Mouse (Mus musculus) cerebellum, postnatal 14 days (tissue): ENCODE measurements around the gene Pigs.

Experiments
- DNase-seq, 2 experiments: peaks; one replicate each; pipeline ENCODE4 v3.0.0; 2021; ENCODE audit warnings: mixed read lengths in 2 of 2

The Pigs gene

DNA sequence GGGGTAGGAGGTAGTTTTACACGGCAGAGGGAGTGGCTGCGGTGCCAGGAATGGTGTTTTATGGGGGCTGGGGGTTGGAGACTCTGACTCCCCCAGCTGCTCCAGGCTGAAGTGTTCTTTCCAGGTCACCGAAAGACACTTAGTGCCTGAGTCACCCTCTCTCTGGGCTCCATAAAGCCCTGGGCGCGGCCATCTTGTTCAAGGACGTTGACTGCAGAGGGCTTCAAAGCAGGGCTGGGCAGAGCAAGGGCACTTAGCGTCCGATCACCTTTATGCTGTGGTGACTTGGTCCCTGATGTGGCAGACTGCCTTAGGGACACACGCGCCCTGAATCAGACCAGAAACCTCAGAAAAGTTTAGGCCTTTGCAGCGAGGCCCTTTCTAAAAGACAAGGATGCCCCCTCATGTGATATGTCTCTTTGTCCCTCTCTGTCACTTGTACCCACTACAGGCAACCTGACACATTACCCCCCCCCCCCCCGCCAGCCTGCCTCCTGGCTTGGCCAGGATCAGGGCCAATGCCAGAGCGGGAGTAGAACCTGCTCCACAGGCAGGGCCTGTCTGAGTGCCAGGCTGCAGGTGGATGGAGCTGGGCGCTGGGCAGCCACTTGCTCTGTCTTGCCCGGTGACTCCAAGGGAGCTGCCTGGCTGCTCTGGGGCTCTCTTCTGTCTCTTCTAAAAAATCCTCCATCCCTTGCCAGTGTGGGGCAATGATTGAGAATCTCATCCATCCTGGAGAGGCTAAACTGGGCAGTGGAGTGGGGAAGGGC lies 39.4 kb downstream of the Pigs start:
- peak in 1 of 2 experiments; percentile 23 for DNase-seq

- DNase-seq = no peak
Measured at GRCm38 (mm10) chr11:78370389-78370788, 42.2 kb downstream of the Pigs start.

DNA sequence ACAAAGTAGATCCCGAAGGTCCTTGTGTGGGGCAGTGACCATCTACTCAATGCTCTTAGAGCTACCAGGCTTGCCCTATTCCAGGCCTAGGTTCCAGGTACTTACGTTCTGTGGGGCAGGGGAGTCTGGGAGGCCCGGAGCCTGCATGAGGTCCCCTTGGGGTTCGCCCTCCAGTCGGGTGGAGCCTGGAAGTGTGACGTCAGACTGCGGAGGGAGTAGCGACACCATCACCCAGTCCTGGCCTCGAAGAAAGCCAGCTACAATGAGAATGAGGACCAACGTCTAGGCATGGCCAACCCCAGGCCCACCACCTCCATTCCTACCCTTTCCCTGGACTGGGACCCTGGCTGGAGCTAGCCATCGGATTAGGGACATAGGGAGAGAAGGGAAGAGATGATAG lies 43.5 kb downstream of the Pigs start:
- no peak for DNase-seq

GRCm38 (mm10) chr11:78372166-78372565 lies 44.0 kb downstream of the Pigs start:
- DNase-seq = no peak

DNA sequence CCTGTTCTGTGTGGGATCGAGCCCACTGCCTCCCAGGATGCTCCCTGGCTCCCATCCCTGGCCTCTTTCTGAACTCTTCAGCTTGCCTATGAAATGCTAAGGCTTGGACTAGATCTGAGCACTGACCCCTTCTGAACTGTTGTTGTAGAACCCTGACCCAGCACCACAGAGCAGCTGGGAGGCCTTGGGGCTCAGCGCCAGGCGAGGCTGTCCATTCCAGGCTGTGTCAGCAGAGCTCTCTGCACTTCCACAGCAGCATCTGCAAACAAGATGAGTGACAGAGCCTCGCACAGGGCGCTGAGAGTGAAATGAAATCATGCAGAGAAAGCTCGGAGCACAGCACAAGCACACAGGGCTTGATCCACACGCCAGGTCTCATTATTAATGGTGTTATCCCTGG lies 44.4 kb downstream of the Pigs start:
- no peak for DNase-seq

DNA sequence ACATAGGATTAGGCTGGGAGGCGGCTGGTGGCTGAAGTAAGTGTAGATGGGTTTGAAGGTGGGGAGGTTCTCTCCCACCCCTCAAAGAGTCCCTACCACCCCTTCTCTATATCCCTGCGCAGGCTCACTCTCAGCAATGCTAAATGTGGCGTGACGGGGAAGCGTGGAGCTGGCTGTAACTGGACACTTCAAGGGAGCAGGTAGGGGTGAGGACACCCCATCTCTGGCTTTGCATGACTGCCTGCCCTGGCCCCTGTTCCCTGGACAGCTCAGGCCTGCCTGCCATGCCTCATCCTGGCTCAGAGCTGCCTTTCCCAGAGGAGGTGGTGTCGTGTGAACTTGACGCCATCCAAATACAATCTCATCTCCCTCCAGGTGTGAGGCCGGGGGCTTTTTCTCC lies 45.9 kb downstream of the Pigs start:
- no peak for DNase-seq

DNA sequence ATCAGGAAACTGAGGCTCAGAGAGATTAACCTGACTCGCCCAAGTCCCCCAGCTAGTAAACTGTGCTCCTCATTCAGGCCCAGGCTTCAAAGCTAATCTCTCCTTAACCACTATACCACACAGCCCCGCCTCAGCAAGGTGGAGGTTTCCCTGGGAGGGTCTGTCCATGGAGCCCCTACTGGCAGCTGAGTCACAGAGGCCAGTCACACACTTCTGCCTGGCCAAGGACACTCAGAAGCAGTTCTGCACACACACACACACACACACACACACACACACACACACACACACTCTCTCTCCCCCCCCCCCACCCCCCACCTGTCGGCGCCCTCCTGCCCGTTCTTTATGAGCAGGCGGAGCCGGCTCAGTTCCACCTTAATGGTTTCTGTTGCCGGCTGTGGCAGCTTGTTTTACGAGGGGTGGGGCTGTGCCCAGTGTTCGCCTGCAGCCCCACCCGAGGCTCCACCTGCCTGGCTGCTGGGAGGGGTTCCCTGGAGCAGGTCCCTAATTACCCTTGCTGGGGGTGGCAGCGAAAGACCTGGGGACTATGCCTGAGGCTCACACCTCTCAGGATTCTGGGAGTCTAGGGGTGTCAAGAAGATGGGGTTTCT lies 49.4 kb downstream of the Pigs start:
- DNase-seq = no peak

DNA sequence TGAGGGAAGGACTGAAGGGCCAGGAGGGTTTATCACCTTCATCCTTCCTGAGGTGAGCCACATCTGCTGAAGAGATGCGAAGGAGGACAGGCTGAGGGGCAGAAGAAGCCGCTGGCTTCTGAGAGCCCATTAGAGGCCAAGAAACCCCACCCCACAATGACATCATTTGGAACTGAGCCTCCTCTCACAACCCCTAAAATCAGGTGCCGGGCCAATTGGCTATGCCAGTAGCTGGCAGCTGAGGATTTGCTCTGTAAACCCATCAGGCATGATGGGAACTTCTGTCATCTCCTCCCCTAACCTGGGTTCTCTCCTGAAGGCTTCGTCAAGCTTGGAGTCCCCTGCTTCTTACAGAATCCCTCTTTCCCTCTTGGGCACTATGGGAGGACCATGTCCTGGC lies 52.1 kb downstream of the Pigs start:
- DNase-seq = peak; percentile 69 to 77

GRCm38 (mm10) chr11:78380996-78381395 lies 52.8 kb downstream of the Pigs start:
- DNase-seq = peak; percentile 20 to 57

DNA sequence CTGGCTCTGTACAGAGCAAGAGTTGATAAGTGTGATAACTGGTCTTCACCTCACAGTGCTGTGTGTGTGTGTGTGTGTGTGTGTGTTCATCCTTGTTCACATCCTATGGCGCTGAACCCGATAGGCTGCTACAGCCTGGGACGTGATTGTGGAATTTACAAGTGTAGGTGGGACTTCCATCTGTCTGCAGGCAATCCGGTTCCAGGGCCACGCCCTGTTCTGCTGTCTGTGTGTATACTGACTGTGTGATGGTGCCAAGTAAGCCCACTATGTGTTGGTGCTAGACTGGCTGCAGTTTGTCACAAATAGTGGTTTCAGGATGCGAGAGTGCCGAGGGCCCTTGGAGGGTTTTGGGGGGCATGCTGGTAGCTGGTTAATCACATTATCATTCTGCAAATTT lies 54.1 kb downstream of the Pigs start:
- no peak for DNase-seq

- no peak for DNase-seq
Measured at GRCm38 (mm10) chr11:78382701-78383100, 54.5 kb downstream of the Pigs start.

DNA sequence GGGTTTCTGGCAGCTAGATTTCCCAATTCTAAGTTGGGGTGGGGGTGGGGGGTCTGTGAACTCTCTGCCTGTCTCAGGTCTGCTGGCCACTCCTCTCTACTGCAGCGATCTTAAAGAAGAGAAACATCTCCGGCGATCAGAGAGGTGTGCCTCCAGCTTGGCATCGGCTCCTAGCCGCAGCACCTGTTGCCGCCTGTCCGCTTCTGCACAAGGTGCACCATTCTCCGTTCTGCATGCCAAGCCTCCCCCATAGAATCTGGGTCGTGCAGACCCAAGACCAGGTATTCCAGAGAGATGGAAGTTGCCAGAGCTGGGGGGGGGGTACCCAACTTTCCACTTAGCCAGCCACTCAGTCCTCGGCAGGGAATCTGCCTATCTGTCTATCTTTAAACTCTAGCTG lies 57.6 kb downstream of the Pigs start:
- DNase-seq = no peak

- DNase-seq = no peak
Measured at GRCm38 (mm10) chr11:78386508-78387043, 58.4 kb downstream of the Pigs start, which contains the start of gene Foxn1. TSS of gene Foxn1 (minus strand) at chr11:78386558.
